Mouse (Mus musculus) layer of hippocampus, postnatal 14 days (tissue): ENCODE results near the gene Ccdc85a. TPM values are rescaled to one million over a fixed set of nuclear protein-coding genes. Genes with fewer than 3 reads are reported as not detected.
A peak's percentile ranks its signal among the peaks of the same experiment; 100 is the strongest.

Experiments used
- DNase-seq, 2 experiments: peaks; one replicate each; pipeline ENCODE4 v3.0.0; 2021 to 2022; ENCODE audit warnings: low spot score in 2 of 2, mixed read lengths in 1 of 2
- long read RNA-seq, 2 experiments: library from polyadenylated mRNA; stranded (forward); transcript quantifications; one replicate each; pipeline ENCODE4 v2.0.0; 2021
- total RNA-seq, 2 experiments: library from RNA; stranded (reverse); gene quantifications; 2 replicates each; pipeline ENCODE4 v1.2.3; 2021

Gene Ccdc85a
- 100 to 1,000 TPM; 118 to 119 TPM for total RNA-seq
- long read RNA-seq, experiment 1, full-length matches to known transcripts, result 37 of 65 reads
- long read RNA-seq, experiment 1, partial matches to known transcripts, result 3 of 65 reads
- long read RNA-seq, experiment 1, other reads (novel, unspliced or antisense), result 25 of 65 reads
- long read RNA-seq, experiment 2, full-length matches to known transcripts, result 21 of 59 reads
- long read RNA-seq, experiment 2, partial matches to known transcripts, result 9 of 59 reads
- long read RNA-seq, experiment 2, other reads (novel, unspliced or antisense), result 29 of 59 reads

- peak; percentile 92 to 94 for DNase-seq
Measured at GRCm38 (mm10) chr11:28583911-28584434, at the start of gene Ccdc85a. TSS of gene Ccdc85a (minus strand) at chr11:28584324.

- DNase-seq, result no peak
Measured at GRCm38 (mm10) chr11:28633571-28634125, 49.5 kb upstream of the Ccdc85a start.

GRCm38 (mm10) chr11:28633093-28633492 is 49.0 kb upstream of the Ccdc85a start:
- DNase-seq, result no peak

- DNase-seq, result no peak
Measured at GRCm38 (mm10) chr11:28630771-28631170, 46.6 kb upstream of the Ccdc85a start.

- DNase-seq, result peak in 1 of 2 experiments; percentile 12
Measured at GRCm38 (mm10) chr11:28610781-28611491, 26.8 kb upstream of the Ccdc85a start.

GRCm38 (mm10) chr11:28583138-28583910 is 800 bp downstream of the Ccdc85a start:
- DNase-seq, result no peak

GRCm38 (mm10) chr11:28582218-28582617 is 1.9 kb downstream of the Ccdc85a start:
- no peak for DNase-seq

- no peak for DNase-seq
Measured at GRCm38 (mm10) chr11:28572423-28572822, 11.7 kb downstream of the Ccdc85a start.

GRCm38 (mm10) chr11:28556420-28556819 is 27.7 kb downstream of the Ccdc85a start:
- peak in 1 of 2 experiments; percentile 58 for DNase-seq

- no peak for DNase-seq
Measured at GRCm38 (mm10) chr11:28543429-28543828, 40.7 kb downstream of the Ccdc85a start.

- no peak for DNase-seq
Measured at GRCm38 (mm10) chr11:28541307-28541706, 42.8 kb downstream of the Ccdc85a start.

- DNase-seq, result no peak
Measured at GRCm38 (mm10) chr11:28533286-28533685, 50.8 kb downstream of the Ccdc85a start.

- DNase-seq, result no peak
Measured at GRCm38 (mm10) chr11:28501190-28501589, 82.9 kb downstream of the Ccdc85a start.

GRCm38 (mm10) chr11:28497034-28497433 is 87.1 kb downstream of the Ccdc85a start:
- no peak for DNase-seq

- DNase-seq, result no peak
Measured at GRCm38 (mm10) chr11:28493362-28493761, 90.8 kb downstream of the Ccdc85a start.

GRCm38 (mm10) chr11:28491330-28491729 is 92.8 kb downstream of the Ccdc85a start:
- no peak for DNase-seq

GRCm38 (mm10) chr11:28484083-28484729 is 99.9 kb downstream of the Ccdc85a start:
- DNase-seq, result no peak

- DNase-seq, result no peak
Measured at GRCm38 (mm10) chr11:28477088-28477487, 107.0 kb downstream of the Ccdc85a start.

- no peak for DNase-seq
Measured at GRCm38 (mm10) chr11:28465726-28466125, 118.4 kb downstream of the Ccdc85a start.

- DNase-seq, result no peak
Measured at GRCm38 (mm10) chr11:28464926-28465325, 119.2 kb downstream of the Ccdc85a start.

GRCm38 (mm10) chr11:28459165-28459564 is 125.0 kb downstream of the Ccdc85a start:
- DNase-seq, result no peak
